Mouse (Mus musculus) brain, adult 2 months (tissue): ENCODE results near the gene Zfp229.
"Not testable (repeated sequence)": the region's sequence is repeated elsewhere in the genome, so short reads cannot be mapped to it uniquely, and the experiment has no call there.

Experiments used
- DNase-seq: peaks from one replicate; pipeline ENCODE4 v3.0.0; 2011; ENCODE audit warnings: low read depth, low spot score

Gene Zfp229

DNA sequence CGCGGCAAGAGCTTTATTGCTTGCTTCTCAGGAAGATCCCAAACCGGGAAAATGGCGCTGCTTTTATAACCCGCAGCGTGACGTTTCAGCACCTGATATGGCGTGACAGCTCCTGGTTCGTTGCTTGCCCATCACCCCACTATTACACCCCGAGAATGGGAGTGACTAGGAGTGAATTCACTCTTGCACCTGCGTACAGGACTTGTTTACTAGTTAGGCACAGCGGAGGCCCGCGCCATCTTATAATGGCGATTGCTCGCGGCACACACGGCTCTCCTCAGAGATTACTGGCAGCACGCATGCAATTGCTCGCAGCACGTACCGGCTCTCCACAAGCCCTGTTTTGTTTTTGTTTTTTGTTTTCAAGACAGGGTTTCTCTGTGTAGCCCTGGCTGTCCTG is at the start of gene Zfp229:
Zfp229 (plus strand) TSS at position 301 of the 400 bp plus-strand sequence.
- not testable (repeated sequence) for DNase-seq

DNA sequence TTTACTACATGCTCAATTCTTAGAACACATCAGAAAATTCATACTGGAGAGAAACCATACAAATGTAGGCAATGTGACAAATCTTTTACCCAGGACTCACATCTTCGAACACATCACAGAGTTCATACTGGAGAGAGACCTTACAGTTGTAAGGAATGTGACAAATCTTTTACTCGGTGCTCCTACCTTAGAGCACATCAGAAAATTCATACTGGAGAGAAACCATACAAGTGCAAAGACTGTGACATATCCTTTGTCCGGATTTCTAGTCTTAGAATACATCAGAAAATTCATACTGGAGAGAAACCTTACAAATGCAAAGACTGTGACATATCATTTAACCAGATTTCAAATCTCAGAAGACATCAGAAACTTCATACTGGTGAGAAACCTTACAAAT is 39.0 kb upstream of the Zfp229 start, which contains the start of gene Gm10226:
Gm10226 (plus strand) TSS at position 301 of the 400 bp plus-strand sequence.
- DNase-seq: no peak

DNA sequence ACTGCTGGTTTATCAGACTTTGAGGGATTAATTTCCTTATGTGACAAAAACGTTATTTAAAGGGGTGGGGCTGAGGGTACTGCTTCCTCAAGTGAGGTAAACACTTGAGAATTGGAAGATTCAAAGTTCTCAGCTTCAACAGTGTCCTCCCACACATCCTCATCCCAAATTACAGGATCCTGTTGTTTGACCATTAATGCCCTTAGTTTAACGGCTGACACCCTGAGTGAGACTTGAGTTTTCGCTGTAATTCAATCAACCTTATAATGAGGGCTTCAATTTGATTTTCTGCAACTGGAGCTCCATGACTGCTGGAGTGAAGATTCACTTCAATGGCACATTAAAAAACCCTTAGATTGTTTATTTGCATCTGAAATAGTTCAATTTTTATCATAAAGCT is 37.3 kb upstream of the Zfp229 start:
- DNase-seq: no peak

DNA sequence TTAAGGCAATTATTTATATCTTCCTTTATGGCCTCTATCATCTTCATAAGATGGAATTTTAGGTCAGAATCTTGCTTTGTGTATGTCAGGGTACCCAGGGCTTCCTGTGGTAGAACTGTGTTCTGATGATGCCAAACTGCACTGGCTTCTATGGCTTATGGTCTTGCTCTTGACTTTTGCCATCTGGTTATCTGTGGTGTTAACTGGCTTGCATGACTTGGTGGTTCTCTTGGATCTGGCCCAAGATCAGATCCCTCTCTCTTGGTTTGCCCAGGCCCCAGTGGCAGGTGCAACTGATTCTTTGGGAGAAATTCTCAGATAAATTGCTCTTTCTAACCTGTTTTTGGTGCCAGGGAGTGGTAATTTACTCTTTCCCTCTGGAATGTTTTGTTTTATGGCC is 34.5 kb upstream of the Zfp229 start:
- no peak for DNase-seq

DNA sequence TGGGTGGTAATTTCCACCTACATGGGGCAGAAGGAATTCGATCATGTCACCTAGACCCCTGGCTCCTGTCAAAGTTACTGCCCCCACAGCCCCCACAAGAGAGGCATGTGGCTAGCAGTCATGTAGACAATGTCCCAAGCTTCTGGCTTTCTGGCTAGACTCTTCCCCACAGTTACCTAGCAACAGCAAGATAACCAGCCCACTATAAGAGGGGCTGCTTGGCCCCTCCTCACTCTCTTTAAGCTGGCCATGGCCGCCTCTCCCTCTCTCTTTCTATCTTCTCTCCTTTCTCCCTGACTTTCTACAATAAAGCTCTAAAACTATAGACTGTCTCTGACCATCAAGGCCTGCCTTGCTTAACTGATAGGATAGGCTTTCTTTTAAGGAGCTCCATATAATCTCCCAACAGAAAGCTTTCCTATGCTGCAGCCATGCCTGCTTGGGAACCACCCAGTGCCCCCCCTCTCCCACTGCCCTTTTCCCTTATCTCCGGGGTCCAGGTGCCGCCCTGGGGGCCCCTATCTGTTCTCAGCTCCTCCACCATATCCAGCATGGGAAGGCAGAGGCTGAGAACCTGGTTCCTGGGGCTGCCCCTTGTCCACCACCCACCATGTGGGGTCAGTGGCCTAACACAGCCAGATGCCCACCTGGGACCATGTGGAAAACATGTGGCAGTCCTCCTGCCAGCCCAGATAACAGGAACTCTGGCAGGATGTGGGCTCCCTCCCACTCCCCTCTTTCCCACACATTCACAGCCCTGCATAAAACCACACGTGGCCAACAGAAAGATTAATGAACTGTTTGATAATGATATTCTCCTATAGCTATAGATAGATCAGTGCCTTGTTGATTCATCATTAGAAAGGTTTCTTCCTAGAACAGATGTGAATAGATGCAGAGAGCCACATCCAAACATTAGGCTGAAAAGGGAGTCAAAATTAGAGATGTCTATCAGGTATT is 28.0 kb upstream of the Zfp229 start:
- DNase-seq: no peak

DNA sequence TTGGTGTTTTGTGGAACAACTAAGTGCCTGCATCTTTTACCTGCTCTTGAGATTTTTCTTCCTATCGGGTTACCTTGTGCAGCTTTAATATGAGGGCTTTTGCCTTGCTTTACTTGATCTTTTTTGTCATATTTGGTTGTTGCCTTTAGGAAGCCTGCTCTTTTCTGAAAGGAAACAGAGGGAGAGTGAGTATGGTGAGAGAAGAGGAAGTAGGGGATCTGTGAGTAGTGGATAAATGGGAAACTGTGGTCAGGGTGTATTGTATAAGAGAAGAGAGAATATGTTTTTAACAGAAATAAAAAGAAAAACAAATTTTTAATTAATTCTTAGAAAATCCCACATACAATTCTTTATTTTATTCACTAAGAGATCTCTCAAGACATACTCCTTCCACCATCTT is 27.2 kb upstream of the Zfp229 start:
- no peak for DNase-seq

DNA sequence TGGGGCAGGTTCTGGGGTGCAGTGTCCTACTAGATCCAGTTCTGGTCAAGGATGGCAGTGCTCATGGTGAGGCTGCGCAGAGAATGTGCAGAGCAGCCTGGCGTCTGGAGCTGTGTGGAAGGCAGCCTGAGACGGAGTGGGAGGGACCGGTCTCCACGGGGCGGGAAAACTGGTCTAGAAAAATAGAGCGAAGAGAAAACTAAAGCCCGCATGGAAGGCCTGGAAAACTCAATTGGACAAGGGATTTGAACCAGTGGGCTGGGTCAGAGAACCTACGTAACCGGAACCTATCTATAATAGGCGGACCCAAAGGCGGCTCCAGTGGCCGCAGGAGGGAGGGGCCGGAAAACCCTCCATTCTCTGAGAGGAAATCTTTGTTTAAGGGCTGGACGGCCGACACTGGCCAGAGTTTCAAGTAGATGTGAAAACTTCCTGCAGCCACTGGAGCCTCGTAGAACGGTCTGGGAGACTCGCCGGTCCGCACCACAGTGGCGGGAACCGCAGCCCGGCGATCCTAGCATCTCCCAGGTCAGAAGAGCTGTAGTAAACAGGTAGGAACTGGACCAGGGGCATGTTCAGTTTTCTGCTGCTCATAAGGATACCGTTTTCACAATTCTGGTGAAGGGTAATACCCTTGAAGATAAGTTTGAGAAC is 23.1 kb upstream of the Zfp229 start, which contains the start of gene Zfp760:
Zfp760 (plus strand) TSS at position 399 of the 654 bp plus-strand sequence.
- peak; percentile 93 for DNase-seq

DNA sequence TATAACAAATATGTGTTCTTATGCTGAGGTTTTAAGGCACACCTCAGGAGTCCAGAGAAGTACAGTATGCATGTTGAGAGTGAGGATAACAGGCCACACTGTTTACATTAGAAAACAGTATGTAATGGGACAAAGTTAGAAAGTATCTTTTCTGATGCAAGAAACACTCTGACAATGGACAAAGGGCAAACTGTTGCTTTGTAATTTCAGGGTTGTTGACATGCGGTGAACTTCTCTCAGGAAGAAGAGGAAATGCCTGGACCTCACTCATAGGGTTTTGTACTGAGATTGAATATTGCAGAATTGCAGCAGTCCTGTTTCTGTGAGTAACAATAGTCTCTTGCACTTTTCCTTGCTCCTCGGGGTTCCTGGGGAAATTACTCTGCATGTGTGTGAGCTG is 22.2 kb upstream of the Zfp229 start:
- no peak for DNase-seq

DNA sequence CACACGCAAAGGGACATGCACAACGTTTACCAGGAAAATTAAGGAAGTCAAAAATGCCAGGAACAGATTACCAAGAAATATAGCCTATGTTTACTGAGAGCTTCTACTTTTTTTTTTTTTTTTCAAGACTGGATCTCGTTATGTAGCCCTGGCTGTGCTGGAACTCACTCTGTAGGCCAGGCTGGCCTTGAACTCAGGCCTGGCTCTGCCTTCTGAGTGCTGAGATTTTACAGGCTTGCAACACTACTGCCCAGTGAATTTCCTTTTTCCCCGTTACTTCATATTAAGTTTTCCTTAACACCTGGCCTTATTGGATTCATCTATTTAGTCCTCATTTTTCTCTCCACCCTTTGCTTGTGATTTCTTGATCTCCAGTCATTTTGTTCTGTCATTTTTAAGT is 2.5 kb downstream of the Zfp229 start:
- DNase-seq: no peak

DNA sequence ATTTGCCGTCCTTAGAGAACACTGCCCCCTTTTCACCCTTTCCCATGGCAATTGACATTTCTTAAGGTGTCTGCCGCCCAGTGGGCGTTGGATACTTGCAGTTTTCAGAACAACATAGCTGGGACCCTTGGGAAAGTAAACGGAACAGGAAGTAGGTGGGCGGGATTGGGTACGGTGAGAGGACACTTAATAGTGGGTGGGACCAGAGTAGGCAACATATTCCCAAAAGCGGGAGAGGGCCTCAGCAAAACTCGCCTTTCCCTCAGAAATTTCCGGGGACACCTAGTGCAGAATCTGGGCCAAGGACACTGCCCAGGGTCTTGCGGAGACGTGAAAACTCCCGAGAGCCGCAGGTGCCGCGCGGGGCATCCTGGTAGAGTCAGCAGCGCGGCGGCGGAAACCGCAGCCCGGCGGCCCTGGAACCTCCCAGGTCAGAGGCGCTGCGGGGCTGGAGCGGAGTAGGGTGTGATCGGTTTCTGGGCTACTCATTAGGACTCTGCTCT is 3.0 kb downstream of the Zfp229 start:
- peak; percentile 86 for DNase-seq

DNA sequence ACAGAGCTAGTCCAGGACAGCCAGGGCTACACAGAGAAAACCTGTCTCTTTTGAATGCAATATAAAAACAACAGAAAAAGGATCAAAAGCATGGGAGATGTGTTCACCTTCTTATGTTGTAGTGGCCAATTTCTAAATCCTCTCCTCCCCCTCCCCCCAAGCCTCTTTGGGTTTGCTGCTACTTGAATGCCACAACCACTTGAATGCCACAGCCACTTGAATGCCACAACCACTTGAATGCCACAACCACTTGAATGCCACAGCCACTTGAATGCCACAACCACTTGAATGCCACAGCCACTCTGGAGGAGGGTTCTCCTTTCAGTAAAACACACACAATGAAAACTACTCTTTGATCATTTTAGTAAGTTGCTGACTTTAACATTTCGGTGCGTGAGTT is 22.2 kb downstream of the Zfp229 start:
- no peak for DNase-seq

DNA sequence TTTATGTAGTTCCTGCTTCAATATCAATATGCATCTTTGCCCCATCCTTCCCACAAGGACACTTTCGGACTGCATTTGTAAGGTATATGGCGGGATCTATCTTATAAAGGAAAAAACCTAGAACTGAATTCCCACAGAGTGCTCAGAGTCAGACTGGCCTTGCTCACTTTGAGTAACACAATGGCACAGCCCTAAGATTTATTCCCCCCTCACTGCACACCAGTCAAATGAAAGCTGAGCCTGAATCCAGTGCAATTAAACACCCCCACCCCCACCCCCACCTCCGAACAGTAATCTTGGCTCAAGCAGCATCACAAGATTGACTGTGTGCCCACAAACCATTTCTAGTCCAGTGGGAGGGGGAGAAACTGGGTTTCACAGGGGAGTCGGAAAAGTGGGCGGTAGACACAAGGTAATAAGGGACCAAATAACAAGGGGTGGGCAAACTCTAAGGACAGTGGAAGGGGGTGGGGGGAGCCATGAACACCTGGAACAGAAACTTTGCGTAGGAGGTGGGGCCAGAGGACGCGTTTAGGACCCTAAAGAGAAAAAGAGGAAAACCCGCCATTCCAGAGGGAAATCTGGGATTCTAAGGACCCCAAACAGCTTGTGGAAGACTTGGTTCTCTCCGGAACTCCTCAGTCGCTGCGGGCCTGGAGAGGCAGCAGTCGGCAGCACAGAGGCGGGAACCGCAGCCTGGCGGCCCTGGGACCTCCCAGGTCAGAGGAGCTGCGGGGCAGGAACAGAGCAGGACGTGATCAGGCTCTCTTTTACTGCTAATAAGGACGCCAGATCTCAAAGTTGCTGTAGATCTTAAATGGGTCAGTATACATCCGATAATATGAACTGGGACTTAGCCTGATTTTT is 23.0 kb downstream of the Zfp229 start:
- DNase-seq: peak; percentile 2

DNA sequence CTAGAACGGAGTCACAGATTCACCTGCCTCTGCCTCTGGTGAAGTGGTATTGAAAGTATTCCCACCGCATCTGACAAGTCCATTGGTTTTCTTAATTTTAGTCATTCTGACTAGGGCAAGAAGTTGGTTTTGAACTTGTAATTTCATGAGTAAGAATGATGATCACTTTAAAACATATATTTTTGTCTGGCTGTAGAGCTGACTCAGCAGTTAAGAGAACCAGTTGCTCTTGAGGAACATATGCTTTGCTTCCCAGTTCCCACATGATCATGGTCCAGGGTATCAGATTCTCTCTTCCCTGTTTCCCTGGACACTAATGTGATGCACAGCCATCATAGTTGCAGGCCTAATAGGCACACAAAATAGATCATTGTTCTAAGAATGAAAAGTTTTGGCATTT is 39.7 kb downstream of the Zfp229 start:
- DNase-seq: no peak

DNA sequence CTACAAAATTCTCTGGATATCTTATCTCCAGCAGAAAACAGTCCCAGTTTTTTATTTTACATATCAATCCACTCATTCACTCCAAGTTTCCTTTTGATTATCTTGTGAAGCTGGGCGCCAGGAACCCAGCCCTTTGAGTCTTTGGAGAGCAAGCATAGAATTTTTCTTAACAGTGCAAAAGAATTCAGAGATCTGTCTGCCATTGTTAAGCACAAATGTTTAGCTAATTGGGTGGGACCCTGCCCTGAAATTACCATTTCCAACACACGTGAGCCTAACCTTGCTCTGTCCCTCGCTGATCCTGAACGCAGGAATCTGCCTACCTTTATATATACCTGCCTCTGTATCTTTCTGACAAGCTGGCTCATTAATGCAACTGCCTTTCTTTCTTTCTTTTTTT is 61.7 kb downstream of the Zfp229 start:
- no peak for DNase-seq

DNA sequence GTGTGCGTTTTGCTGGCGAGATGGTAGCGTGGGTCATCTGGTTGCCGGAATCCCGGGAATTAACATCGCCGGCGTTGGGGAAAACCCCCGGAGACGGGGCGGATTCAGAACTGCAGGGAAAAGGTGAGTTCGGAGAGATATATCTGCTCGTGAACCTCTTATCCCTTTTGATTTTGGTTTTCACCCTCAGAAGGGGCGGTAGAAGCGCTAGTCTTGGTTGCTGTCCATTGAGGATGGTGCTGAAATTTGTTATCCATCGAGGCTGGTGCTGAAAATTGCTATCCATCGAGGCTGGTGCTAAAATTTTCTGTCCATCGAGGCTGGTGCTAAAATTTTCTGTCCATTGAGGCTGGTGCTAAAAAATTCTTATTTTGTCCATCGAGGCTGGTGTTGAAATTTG is 70.8 kb downstream of the Zfp229 start:
- DNase-seq: not testable (repeated sequence)
